Mouse (Mus musculus): ENCODE measurements around the gene Sat2. TPM values are rescaled to one million over a fixed set of nuclear protein-coding genes. Genes with fewer than 3 reads are reported as not detected.

The Sat2 gene
- polyA plus RNA-seq, 1 experiment: not detected

DNA sequence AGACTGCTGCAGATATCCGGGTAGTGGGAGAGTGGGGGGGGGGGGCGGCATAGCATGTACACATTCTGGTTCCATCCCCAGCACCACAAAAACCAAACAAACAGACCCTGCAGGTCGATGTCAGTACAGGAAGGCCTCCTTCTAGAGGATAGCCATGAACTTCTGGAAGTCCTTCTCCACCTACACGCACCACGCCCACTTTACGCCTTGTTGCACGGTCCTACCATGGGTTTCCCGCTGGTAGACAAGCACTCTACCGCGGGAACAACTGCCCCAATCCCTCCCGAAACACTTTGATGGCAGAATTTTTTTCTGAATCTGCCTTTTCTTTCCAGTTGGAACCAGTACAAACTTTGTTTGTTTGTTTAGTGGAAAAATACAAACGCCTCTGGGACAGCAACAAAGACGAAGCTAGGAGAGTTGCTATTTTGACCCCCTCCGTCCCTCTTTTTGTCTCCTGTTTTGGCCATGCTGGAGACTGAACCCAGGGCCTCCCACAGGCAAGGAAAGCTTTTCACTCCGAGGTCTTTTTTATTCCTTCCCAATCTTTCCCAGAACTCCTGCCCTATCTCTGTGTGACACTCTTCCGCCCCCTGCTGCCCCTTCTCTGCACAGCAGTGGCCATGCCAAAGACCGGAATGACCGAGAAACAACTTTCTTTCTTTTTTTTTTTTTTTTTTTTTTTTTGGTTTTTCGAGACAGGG lies 8.1 kb upstream of the Sat2 start:
- no peak for TF ChIP-seq GATA1 (IDR thresholded peaks at IDR 0.05; ENCODE audit: low read length)

DNA sequence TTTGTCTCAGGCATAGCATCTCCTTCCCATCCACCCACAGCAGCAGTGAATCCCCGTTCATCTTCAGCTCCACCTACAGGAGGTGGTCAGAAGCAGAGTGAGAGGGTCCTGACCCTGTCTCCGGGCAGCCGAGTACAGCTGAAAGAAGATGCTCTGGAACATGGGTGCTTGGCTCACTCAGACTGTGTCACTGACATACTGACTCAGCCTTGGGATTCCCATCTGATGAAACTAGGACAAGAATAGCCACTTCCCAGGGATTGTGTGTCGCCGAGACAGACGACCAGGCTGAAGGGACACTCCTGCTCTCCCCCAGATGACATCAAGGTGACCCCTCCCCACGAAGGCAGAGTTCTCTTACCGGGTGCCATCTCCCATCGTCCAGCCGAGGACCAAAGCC lies 5.0 kb upstream of the Sat2 start:
- TF ChIP-seq GATA1 (IDR thresholded peaks at IDR 0.05; ENCODE audit: low read length): no peak

DNA sequence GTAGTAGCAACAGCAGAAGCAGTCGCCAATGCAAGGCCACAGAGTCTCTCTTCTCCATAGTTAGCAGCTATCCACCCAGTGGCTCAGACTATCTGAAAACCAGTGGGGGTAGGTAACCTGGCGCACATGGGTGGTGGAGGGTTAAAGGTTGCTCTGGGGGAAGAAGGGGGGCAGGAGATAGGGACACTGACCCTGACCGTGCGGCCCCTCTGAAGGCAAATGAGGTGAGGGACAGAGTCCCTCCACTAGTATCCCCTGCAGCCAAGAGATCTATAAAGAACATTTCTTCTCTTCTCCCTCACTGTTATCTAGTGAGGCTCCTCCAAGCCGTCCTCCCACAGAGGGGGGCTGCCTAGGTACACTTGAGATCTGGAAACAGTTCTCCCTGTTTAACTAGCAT lies 4.0 kb upstream of the Sat2 start, which contains the start of gene Shbg:
Shbg (minus strand) TSS at position 101 of the 400 bp plus-strand sequence.
- TF ChIP-seq GATA1 (IDR thresholded peaks at IDR 0.05; ENCODE audit: low read length): no peak

DNA sequence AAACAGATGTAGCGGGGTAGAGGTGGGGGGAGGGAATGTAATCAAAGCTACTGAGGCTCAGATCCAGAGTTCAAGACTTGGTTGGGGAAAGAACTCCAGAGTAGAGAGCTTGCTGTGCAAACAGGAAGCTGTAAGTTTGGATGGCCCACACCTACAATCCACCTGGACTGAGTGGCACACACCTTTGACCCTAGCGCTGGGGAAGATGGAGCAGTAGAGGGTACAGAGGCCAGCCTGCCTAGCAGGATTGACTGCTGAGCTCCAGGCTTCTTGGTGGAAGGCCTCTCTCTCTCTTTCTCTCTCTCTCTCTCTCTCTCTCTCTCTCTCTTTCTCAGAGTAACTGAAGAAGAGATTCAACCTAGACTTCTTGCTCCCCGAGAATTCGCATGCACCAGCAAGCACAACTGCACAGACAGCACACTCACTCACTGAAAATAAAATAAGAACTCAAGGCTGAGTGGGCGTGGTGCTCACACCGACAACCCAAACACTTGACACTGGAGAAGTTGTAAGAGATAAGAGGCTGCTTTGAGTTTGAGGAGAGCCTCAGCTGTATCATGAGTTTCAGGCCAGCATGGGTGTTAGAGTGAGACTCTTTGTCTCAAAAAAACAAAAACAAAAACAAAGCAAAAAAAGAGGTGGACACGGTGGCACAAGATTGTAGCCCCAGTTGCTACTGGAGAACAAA lies 1.3 kb upstream of the Sat2 start:
- TF ChIP-seq GATA1 (IDR thresholded peaks at IDR 0.05; ENCODE audit: low read length): no peak

- TF ChIP-seq GATA1 (IDR thresholded peaks at IDR 0.05; ENCODE audit: low read length): no peak
These were observed 582 bp downstream of the Sat2 start for GRCm38 (mm10) chr11:69622406-69622805.

DNA sequence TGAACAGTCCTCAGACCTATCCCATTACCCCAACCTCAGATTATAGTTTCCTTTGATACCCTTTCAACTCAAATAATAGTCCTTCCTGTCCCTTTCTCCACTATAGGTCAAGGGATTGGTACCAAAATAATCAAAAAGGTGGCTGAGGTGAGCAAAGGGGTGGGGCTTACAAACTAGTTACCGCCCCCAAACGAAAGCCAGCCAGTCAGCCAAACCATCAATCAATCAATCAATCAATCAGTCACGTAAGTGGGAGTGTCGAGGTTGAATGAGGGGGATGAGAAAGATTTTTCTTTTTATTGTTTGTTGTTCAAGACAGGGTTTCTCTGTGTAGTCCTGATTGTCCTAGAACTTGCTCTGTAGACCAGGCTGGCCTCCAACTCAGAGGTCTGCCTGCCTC lies 1.2 kb downstream of the Sat2 start:
- no peak for TF ChIP-seq GATA1 (IDR thresholded peaks at IDR 0.05; ENCODE audit: low read length)

- no peak for TF ChIP-seq GATA1 (IDR thresholded peaks at IDR 0.05; ENCODE audit: low read length)
These were observed 6.5 kb downstream of the Sat2 start for GRCm38 (mm10) chr11:69628286-69628685.

DNA sequence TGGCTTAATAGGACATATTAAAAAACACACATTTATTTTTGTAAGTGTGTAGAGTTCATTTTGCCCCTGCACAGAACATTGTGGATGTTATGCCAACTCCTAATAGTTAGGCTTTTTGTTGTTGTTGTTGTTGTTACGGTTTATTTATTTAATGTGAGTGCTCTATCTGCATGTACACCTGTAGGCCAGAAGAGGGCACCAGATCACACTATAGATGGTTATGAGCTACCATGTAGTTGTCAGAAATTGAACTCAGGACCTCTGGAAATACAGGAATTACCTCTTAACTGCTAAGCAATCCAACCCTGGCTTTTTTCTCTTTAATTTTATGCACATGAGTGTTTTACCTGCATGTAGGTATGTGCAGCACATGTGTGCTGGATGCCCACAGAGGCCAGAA lies 8.0 kb downstream of the Sat2 start:
- TF ChIP-seq GATA1 (IDR thresholded peaks at IDR 0.05; ENCODE audit: low read length): no peak

DNA sequence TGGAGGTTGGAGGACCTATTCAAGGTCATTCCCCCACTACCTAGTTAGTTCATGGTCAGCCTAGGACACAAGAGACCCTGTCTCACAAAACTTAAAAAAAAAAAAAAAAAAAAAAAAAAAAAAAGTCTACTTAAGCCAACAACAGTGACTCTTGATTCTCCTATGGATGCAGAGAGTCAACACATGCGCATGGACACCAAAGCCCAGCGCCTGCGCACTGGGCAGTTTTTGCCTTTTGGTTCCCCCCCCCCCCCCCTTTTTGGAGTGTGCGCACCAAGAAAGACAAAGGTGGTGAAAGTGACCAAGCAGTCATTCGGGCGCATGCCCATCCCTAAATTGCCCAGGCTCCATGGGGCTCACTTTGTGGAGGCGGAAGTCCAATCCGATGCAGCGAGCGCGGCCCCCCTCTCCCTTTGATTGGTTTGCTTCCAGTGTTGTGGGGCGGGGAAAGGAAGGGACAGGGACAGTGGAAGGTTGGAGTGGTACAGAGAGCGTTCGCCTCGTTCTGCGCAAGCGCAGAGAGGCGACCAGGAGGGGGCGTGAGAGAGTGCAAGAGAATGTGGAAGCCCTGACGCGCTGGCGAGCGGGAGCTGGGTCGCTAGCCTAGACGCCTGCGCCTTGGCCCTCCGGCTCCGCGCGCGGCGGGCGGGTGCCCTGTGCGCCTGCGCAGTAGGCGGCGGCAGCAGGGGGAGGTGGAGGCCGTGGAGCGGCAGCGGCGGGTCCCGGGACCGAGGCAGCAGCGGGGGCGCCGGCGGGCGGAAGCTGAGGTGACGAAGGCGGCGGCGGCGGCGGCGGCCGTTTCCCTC lies 10.7 kb downstream of the Sat2 start, which contains the start of gene Fxr2:
Fxr2 (plus strand) TSS at position 707 of the 806 bp plus-strand sequence.
- no peak for TF ChIP-seq GATA1 (IDR thresholded peaks at IDR 0.05; ENCODE audit: low read length)

- no peak for TF ChIP-seq GATA1 (IDR thresholded peaks at IDR 0.05; ENCODE audit: low read length)
These were observed 11.5 kb downstream of the Sat2 start for GRCm38 (mm10) chr11:69633128-69633866.

DNA sequence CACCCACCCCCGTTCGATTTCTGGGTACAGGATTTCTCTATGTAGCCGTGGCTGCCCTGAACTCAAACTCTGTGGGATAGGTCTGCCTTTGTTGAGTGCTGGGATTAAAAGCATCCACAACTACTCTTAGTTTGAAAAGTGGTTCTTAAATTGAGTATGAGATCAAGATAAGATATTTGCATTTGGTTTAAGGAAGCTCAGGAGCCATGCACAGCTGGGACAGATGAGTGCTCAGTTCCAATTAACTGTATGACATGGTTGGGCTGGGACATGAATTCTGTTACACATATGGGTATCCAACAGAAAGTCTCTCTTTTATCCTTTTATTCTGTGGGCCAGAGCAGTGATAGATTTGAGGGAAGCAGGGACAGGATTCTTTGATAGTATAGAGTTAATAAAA lies 13.6 kb downstream of the Sat2 start:
- no peak for TF ChIP-seq GATA1 (IDR thresholded peaks at IDR 0.05; ENCODE audit: low read length)

DNA sequence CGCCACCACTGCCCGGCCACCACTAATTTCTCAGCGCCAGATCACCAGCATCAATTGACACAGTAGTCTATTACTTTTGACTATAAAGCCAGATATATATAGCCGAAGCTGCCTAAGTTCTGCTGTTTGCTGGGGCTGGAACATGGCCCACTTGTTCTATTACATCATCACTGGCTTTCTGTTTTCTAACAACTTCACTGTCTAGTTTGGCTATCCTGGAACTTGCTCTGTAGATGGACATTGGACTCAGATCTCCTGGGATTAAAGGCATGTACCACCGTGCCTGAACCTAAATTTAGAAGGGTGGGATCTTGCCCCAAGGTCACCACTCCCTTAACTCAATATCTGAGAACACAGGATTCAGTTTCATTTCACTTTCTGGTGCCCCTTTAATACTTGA lies 24.0 kb downstream of the Sat2 start:
- TF ChIP-seq GATA1 (IDR thresholded peaks at IDR 0.05; ENCODE audit: low read length): no peak

DNA sequence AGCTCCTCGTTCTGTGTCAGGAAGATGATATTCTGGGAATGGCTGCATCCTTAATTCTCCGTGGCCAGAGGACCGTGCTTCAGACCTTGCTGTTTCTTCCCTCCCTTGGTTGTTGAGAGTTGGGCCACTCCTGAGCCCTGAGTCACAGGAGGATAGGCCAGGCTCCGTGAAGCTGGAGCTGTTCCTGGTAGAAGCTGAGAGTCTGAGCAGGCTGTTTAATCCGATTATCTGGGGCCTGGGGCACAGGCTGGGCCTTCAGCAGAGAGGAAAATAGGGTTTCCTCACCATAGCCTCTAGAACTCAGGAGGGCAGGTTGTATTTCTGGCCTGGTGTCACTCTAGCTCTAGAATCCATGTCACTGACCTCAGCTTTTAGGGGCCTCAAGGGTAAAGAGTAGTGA lies 31.6 kb downstream of the Sat2 start:
- TF ChIP-seq GATA1 (IDR thresholded peaks at IDR 0.05; ENCODE audit: low read length): no peak

DNA sequence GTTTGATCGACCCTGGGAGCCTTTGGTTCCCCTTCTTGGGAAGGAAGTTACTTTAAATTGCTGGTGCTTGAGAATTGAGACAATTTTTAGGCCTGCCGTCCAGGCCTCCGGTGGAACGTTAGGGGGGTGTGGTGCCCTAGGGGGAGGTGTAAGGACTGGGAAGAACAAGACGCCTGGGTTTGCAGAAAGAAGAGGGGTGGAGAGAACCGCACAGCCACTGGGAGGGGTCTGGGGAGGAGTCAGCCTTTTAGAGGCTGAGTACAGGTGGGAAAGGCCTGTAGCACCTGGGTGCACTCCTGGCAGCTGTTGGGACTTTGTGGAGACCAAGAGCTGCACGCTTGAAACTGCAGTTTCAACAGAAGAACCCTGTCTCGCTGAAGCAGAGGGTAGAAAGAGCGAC lies 32.9 kb downstream of the Sat2 start:
- TF ChIP-seq GATA1 (IDR thresholded peaks at IDR 0.05; ENCODE audit: low read length): no peak

DNA sequence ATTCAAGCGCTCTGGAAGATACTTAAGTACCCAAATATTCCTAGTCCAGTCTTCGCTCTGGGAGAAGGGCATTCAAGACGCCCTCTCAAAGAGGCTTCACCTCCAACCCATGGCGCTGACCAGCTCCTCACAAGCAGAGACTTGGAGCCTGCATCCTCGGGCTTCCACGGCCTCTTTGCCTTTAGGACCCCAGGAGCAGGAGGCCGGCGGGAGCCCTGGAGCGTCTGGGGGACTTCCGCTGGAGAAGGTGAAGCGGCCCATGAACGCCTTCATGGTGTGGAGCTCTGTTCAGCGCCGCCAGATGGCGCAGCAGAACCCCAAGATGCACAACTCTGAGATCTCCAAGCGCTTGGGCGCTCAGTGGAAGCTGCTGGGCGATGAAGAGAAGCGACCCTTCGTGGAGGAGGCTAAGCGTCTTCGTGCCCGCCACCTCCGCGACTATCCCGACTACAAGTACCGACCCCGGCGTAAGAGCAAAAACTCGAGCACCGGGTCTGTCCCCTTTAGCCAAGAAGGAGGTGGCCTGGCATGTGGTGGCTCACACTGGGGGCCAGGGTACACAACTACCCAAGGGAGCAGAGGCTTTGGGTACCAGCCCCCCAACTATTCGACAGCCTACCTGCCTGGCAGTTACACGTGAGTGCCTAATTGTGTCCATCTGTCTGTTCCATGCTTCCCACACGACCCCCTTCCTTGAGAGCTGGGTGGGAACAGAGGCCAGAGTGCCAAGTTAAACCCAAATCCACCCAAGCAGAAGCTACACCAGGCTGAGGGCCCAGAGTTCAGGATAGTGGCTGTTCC lies 33.6 kb downstream of the Sat2 start, which contains the start of gene Sox15:
Sox15 (plus strand) TSS at position 51 of the 801 bp plus-strand sequence.
- TF ChIP-seq GATA1 (IDR thresholded peaks at IDR 0.05; ENCODE audit: low read length): no peak
